Mouse (Mus musculus) yolk sac, embryonic 10.5 days (tissue): ENCODE data around the gene Olfr860.
"Not testable (repeated sequence)": the region's sequence is repeated elsewhere in the genome, so short reads cannot be mapped to it uniquely, and the experiment has no call there.

Experiments
- DNase-seq: peaks from one replicate; pipeline ENCODE4 v3.0.0-alpha.2; 2017; ENCODE audit warnings: low spot score

Gene Olfr860

GRCm38 (mm10) chr9:19849647-19850046, at the start of gene Olfr860:
Gene Olfr860, minus strand, starts transcription at chr9:19849747.
- no peak for DNase-seq

- DNase-seq: no peak
Observed at GRCm38 (mm10) chr9:19887904-19888303, 38.4 kb upstream of the Olfr860 start, which contains the start of gene Olfr862. Gene Olfr862, minus strand, starts transcription at chr9:19888004.

DNA sequence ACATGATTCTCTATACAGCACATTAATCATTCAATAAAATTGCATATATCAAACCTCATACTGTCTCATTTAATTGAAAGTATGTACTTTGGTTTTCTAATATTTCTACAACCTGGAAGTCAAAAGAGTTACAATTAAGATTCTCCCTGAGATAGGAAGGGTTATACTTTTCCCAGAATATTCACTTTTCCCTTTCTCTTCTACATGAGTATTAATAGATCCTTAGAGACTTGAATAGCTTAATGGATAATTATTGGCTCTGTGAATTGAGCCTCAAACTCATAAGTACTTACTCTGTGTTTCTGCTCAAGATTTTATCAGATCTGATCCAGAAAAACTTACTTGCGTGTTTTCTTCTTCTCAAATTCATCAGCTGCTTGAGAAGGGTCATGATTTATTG, 44.9 kb downstream of the Olfr860 start, which contains the start of gene Olfr859:
TSS of gene Olfr859 (plus strand) at position 301 of the 400 bp plus-strand sequence.
- DNase-seq: not testable (repeated sequence)

DNA sequence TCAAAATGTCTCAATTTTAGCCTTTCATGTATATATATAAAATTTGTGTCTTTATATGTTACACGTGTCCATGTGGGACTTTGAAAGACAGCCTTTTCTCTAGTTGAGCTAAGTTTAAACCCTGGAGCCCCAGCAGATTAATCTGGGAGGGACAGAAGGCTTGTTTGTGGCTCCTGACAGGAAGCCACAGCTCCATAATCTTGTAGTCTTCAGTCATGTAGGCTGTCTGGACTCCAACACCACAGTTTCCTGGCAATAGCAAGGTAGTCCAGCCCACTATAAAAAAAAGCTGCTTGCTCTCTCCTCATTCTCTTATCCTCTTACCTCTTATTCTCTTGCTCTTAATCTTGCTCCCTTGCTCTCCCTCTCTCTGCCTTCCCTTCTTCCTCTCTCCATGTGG, 46.5 kb downstream of the Olfr860 start:
- DNase-seq: no peak
